Mouse (Mus musculus) ES-Bruce4 (cell line): ENCODE results near the gene Synpo2.

Experiments used
- EP300 ChIP-seq: IDR thresholded peaks from 2 replicates; pipeline ENCODE4 v1.6.1; 2011; ENCODE audit warnings: low read depth, low read length; ENCODE audit not compliant: insufficient read depth
- POLR2A ChIP-seq: IDR thresholded peaks from one replicate; pipeline ENCODE4 v1.8.1; 2011; ENCODE audit warnings: low read length; ENCODE audit not compliant: insufficient read depth

GRCm38 (mm10) chr3:123072472-123072871, 163.5 kb downstream of the Synpo2 start:
- no peak for TF ChIP-seq POLR2A
- no peak for TF ChIP-seq EP300
